Mouse (Mus musculus): ENCODE results near the gene Cep57l1. TPM values are rescaled to one million over a fixed set of nuclear protein-coding genes. Genes with fewer than 3 reads are reported as not detected.

Gene Cep57l1
- 1 to 10 TPM; 8.7 to 9.7 TPM for total RNA-seq (2023)

DNA sequence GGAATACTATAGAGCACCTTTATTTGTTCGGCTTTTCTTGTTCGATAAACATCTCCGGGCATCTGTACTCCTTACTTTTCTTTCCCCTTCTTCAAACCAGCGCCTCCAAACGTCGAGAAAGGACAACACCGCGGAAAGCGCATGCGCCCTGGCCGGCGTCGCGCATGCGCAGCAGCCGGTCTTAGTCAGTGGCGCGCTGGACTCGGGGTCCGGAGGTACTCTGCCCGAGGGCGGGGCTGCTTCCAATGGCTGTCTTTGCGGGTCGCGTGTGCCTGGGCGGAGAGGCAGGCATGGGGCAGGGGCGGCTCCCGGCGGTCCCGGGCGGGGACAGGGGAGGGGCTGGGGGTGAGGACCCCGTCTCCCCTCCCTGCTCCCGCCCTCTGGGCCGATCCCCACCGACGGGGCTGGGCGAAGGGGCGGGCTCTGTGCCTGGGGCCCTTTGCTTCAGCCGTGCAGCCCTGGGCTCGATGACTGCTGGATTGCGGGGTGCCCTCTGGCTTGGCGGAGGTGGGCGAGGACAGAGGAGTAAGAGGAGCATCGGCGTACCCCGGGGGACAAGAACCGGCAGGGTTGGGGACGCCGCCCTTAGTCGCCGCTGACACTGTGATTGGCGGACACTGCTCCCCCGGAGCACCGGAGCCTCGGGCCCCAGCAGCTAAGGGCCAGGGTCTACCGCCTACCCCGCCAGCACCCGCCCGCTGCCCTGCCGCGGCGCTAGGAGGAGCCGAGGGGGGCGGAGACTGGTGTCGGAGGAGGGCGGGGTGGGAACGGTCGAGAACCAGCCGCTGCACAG lies at the start of gene Cep57l1, which contains the start of gene Sesn1:
Gene Cep57l1, minus strand, starts transcription at position 101 of the 793 bp plus-strand sequence.
Gene Sesn1, plus strand, starts transcription at position 165 of the 793 bp plus-strand sequence.

DNA sequence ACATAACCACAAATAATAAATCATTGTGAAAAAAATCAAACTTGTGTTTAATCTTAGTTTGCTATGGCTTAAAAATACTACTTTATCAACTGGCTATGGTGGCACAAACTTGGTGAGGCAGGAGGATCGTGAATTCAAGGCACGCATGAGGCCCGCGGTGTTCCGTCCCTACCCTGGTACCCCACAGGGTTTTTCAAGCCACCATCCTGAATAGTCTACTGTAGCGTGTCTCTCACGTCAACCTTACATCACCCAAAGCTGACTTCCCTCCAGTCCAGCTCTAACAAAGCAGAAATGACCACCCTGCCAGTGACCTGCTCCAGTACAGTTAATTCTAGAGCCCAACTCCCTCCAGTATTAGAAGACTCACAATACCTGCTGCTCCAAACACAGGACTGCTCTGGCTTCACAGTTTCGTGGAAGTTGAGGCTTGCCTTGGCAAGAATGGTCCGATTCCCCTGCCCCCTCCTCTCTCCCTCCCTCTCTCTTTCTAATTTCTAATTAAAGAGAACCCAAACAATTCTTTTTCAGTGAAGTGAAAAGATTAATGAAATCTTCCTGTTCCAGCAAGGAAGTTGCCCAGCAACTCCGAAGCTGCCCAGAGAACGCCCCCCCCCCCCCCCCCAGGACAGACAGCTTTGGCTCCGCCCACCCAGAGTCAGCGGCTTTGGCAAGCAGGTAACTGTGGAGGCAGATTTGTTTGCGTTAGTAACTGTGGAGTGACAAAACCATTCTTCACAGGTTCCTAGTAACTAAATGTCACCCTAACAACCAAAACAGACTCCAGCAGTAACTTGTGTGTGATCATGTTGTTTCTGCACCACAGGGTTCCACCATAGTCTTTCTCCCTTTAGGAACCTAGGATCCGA lies 93.4 kb downstream of the Cep57l1 start, which contains the start of gene Ccdc162:
Gene Ccdc162, minus strand, starts transcription at position 606 of the 869 bp plus-strand sequence.

Other genes with a start within 250 kb of the Cep57l1 start
- 1 to 10 TPM; 3.2 to 4.5 TPM for gene Ccdc162, start 93.2 kb downstream of the Cep57l1 start, total RNA-seq (2023)
- 10 to 100 TPM in 1 of 2 experiments, 1 to 10 TPM in 1; 8.4 to 10.1 TPM for gene Sesn1, start 64 bp upstream of the Cep57l1 start, total RNA-seq (2023)
- under 1 TPM in 1 of 2 experiments, not detected in 1; 0.07 TPM for gene Armc2, start 208.6 kb upstream of the Cep57l1 start, total RNA-seq (2023)